In the genomic region with DNA sequence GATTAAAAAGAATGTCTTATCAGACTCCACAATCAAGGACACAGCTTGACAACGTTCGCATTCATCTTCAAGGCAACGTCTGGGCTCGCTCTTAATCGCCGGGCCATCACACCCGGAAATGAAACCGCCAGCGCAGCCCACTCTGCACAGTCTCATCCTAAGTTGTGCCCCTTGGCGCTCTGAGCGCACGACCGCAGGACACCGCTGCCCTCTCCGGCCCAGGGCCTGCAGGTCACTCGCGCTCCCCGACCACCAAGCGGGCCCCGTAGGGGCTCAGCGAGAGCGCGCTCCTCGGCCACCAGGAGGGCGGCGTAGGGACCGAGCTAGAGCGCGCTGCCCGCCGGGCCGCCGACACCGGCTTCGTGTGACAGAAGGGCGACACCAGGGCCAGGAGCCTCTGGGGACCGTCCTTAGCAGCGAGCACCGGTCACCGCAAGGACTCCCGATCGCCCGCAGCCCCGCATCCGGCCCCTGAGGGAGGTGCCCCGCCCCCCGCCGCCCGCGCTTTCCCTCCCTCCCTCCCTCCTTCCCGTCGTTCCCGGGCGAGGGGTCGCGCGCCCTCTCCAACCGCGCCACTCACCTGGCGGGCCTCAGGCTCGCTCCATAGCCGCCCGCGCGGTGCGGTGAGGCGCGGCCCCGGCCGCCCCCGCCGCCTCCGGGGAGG, we compare ENCODE assay signal across 8 mouse cellular contexts. TPM values are rescaled to one million over a fixed set of nuclear protein-coding genes. Genes with fewer than 3 reads are reported as not detected.
DNase-seq lines count a peak whose midpoint lies in the region; ATAC-seq and TF ChIP-seq lines count a peak whose summit lies in the region.

No protein-coding gene starts in this region.

- H3K27ac ChIP-seq in cortical plate, adult 2 months (ENCODE audit: insufficient read depth, low read length): peak overlapping the region; percentile 74
- peak overlapping the region; percentile 98 for H3K27ac ChIP-seq in intestine, embryonic 16.5 days (ENCODE audit: low read length)
- peak overlapping the region; percentile 91 for H3K27ac ChIP-seq in liver, embryonic 16.5 days (ENCODE audit: low read length)
- H3K27ac ChIP-seq in neural tube, embryonic 11.5 days (ENCODE audit: low read depth, low read length): peak overlapping the region; percentile 85

- peak; percentile 63 to 71 for DNase-seq in B cell, adult 2 months
- no peak for DNase-seq in Patski (ENCODE audit: low read depth, low spot score)
- peak; percentile 17 to 48 for DNase-seq in gastrocnemius, postnatal 36 days
- peak; percentile 78 for DNase-seq in neural tube, embryonic 11.5 days (ENCODE audit: low spot score)
- DNase-seq in testis, postnatal 14 days (ENCODE audit: low spot score): peak; percentile 78

- POLR2A ChIA-PET in Patski (lab: Charles Lee): interaction anchor here (0.6 kb wide), 1 partner anchor 415 kb away, joined by 5 read pairs; no protein-coding TSS in a partner anchor

- ATAC-seq in Patski: peak; percentile 40
- ATAC-seq in intestine, embryonic 16.5 days: peak; percentile 48
- peak; percentile 6 for ATAC-seq in liver, embryonic 16.5 days (ENCODE audit: low read depth)
- peak; percentile 86 for ATAC-seq in neural tube, embryonic 11.5 days (ENCODE audit: insufficient read depth, low FRiP score, low TSS enrichment)

- under 1% methylated on average over 57 of the region's 73 CpGs for WGBS in intestine, embryonic 16.5 days
- WGBS in liver, embryonic 16.5 days (ENCODE audit: insufficient replicate concordance): under 1% methylated on average over 66 of the region's 73 CpGs
- WGBS in neural tube, embryonic 11.5 days: 0% methylated on average over 34 of the region's 73 CpGs

- CTCF ChIA-PET in Patski (lab: Charles Lee): interaction anchor here (0.8 to 1.5 kb wide), 2 partner anchors 10 to 23 kb away, joined by 3 to 4 read pairs; no protein-coding TSS in a partner anchor

- in situ Hi-C loops in Patski (cut with MboI; ENCODE audit: low pct_unique_long_range_greater_than_20kb): no loop called here

- H3K4me1 ChIP-seq in cortical plate, adult 2 months (ENCODE audit: control insufficient read depth, insufficient read depth, low read length): peaks cover 3% of the 10 kb centered on the region; the same call in 1 of the 2 replicates
- H3K4me1 ChIP-seq in intestine, embryonic 16.5 days (ENCODE audit: control insufficient read depth, insufficient read depth, low read length): peaks cover 16% of the 10 kb centered on the region
- H3K4me1 ChIP-seq in liver, embryonic 16.5 days (ENCODE audit: control insufficient read depth, low read depth, low read length): peaks cover 28% of the 10 kb centered on the region
- no peaks in the 10 kb centered on the region for H3K4me1 ChIP-seq in neural tube, embryonic 11.5 days (ENCODE audit: control insufficient read depth, insufficient read depth, low read length)

- no peak for TF ChIP-seq CTCF in Patski (IDR thresholded peaks at IDR 0.05)
- TF ChIP-seq CTCF in cortical plate, adult 2 months (IDR thresholded peaks at IDR 0.05; ENCODE audit: extremely low read depth, insufficient read depth, low read length): no peak

- TF ChIP-seq POLR2A in cortical plate, adult 2 months (IDR thresholded peaks at IDR 0.05; ENCODE audit: extremely low read depth, insufficient read depth, low read length): no peak

- H3K36me3 ChIP-seq in intestine, embryonic 16.5 days (ENCODE audit: control insufficient read depth, insufficient read depth, low read length): no peaks in the 10 kb centered on the region
- H3K36me3 ChIP-seq in liver, embryonic 16.5 days (ENCODE audit: control insufficient read depth, insufficient read depth): no peaks in the 10 kb centered on the region
- H3K36me3 ChIP-seq in neural tube, embryonic 11.5 days (ENCODE audit: control insufficient read depth, insufficient read depth, low read length): no peaks in the 10 kb centered on the region; the same call in 1 of the 2 replicates

- H3K27me3 ChIP-seq in Patski: no peaks in the 10 kb centered on the region
- H3K27me3 ChIP-seq in intestine, embryonic 16.5 days (replicated peaks; ENCODE audit: control insufficient read depth, insufficient read depth, low read length): no peaks in the 10 kb centered on the region
- no peaks in the 10 kb centered on the region for H3K27me3 ChIP-seq in liver, embryonic 16.5 days (ENCODE audit: control insufficient read depth, insufficient read depth, low read depth, low read length)
- H3K27me3 ChIP-seq in neural tube, embryonic 11.5 days (ENCODE audit: control insufficient read depth, insufficient read depth, low read length): no peaks in the 10 kb centered on the region

- peak overlapping the region; percentile 96 for H3K4me3 ChIP-seq in cortical plate, adult 2 months (ENCODE audit: insufficient read depth, low read length)
- peak overlapping the region; percentile 94 for H3K4me3 ChIP-seq in intestine, embryonic 16.5 days (ENCODE audit: low read length)
- peak overlapping the region; percentile 96 for H3K4me3 ChIP-seq in liver, embryonic 16.5 days (ENCODE audit: low read depth, low read length)
- H3K4me3 ChIP-seq in neural tube, embryonic 11.5 days (ENCODE audit: low read depth, low read length): peak overlapping the region; percentile 82

- intact Hi-C loops in gastrocnemius, postnatal 36 days (cut with DNase I): no loop called here

- H3K9me3 ChIP-seq in intestine, embryonic 16.5 days (ENCODE audit: control insufficient read depth, low read length): no peaks in the 10 kb centered on the region
- no peaks in the 10 kb centered on the region for H3K9me3 ChIP-seq in liver, embryonic 16.5 days (replicated peaks; ENCODE audit: control insufficient read depth, low read length)
- no peaks in the 10 kb centered on the region for H3K9me3 ChIP-seq in neural tube, embryonic 11.5 days (ENCODE audit: control insufficient read depth, low read length)

- H3K4me2 ChIP-seq in intestine, embryonic 16.5 days (ENCODE audit: low read depth, low read length): peak overlapping the region; percentile 63
- H3K4me2 ChIP-seq in liver, embryonic 16.5 days (ENCODE audit: low read depth, low read length): peak overlapping the region; percentile 89
- peak overlapping the region; percentile 59 for H3K4me2 ChIP-seq in neural tube, embryonic 11.5 days (ENCODE audit: low read depth)

- peak overlapping the region; percentile 98 for H3K9ac ChIP-seq in intestine, embryonic 16.5 days (ENCODE audit: low read depth, low read length)
- H3K9ac ChIP-seq in liver, embryonic 16.5 days (ENCODE audit: low read depth, low read length): peak overlapping the region; percentile 94
- H3K9ac ChIP-seq in neural tube, embryonic 11.5 days (ENCODE audit: low read length): peak overlapping the region; percentile 89

RNA-seq across cellular contexts. Expression of a gene that starts 0.5 kb away (rescaled TPM):
- polyA plus RNA-seq in Patski (2021): 53.2 TPM
- 47.3 and 48.0 TPM in 2 replicates for polyA plus RNA-seq in cortical plate, adult 2 months (2012; rRNA removed)
- total RNA-seq in gastrocnemius, postnatal 36 days (2021): 10 to 100 TPM; 29.3 to 29.9 TPM
- 38.6 and 47.1 TPM in 2 replicates for polyA plus RNA-seq in intestine, embryonic 16.5 days (2015; fragmentation: Nextera tagmentation; extraction: Ambion mirVana)
- 7.2 and 8.0 TPM in 2 replicates for polyA plus RNA-seq in liver, embryonic 16.5 days (2015; fragmentation: Nextera tagmentation; extraction: Ambion mirVana)
- polyA plus RNA-seq in neural tube, embryonic 11.5 days (2014; fragmentation: Nextera tagmentation; extraction: Ambion mirVana): 25.7 and 29.7 TPM in 2 replicates

RNA-seq across cellular contexts. Expression of a gene that starts 44.3 kb away (rescaled TPM):
- 29.5 TPM for polyA plus RNA-seq in Patski (2021)
- polyA plus RNA-seq in cortical plate, adult 2 months (2012; rRNA removed): 7.4 and 9.1 TPM in 2 replicates
- 1 to 10 TPM; 4.3 to 7.6 TPM for total RNA-seq in gastrocnemius, postnatal 36 days (2021)
- 6.8 and 7.0 TPM in 2 replicates for polyA plus RNA-seq in intestine, embryonic 16.5 days (2015; fragmentation: Nextera tagmentation; extraction: Ambion mirVana)
- 3.7 and 3.9 TPM in 2 replicates for polyA plus RNA-seq in liver, embryonic 16.5 days (2015; fragmentation: Nextera tagmentation; extraction: Ambion mirVana)
- 3.0 and 4.0 TPM in 2 replicates for polyA plus RNA-seq in neural tube, embryonic 11.5 days (2014; fragmentation: Nextera tagmentation; extraction: Ambion mirVana)

Comparison
In these comparisons a context has a peak if more than half of its experiments do, and no peak if none do; other contexts are left out.
1. ATAC-seq: peak in every context shown above with its lines; median percentile 86 in neural tube, embryonic 11.5 days; 48 in intestine, embryonic 16.5 days; 40 in Patski; 6 in liver, embryonic 16.5 days.